Mouse (Mus musculus) ES-E14 (cell line): Measurements from ENCODE around the gene Myh10.

Experiments
- CHD2 ChIP-seq: IDR thresholded peaks from 2 replicates; pipeline ENCODE4 v1.6.1; 2014; ENCODE audit warnings: mild to moderate bottlenecking, low read depth, low read length, inconsistent platforms
- HCFC1 ChIP-seq: IDR thresholded peaks from 2 replicates; pipeline ENCODE4 v1.6.1; 2012; ENCODE audit warnings: low read length, inconsistent platforms, borderline replicate concordance; ENCODE audit not compliant: insufficient read depth
- ZC3H11A ChIP-seq: IDR thresholded peaks from 2 replicates; pipeline ENCODE4 v1.6.1; 2012; ENCODE audit warnings: low read depth, mild to moderate bottlenecking, inconsistent platforms, low read length, borderline replicate concordance
- ZNF384 ChIP-seq: IDR thresholded peaks from 2 replicates; pipeline ENCODE4 v1.6.1; 2012; ENCODE audit warnings: low read depth, low read length, inconsistent platforms

DNA sequence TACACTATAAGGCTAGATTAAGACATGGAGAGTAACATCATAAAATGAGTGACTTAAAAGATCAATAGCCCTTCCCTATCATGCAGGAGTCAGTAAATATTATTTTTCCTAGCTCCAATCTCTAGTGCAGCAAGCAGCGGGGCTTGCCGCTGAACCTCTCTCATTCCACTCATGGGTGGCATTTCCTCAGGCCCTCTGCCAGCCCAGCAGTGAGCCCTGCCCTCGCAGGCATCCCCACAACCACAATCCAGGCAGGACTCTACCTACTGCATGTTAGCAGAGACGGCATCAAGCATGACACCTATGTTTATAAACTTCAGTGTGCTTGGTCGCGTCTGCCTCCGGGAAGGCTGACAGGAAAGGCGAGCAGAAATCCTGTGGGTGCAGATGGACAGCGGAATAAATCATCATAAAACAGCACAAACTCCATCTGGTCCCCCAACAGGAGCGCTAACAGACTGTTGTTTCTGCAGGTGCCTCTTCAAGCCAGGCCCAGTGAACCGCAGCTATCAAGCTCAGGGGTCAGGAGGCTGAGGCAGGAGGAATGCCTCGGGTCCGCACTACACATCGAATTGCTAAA, 128.0 kb downstream of the Myh10 start:
- no peak for TF ChIP-seq HCFC1
- TF ChIP-seq ZC3H11A = no peak
- no peak for TF ChIP-seq CHD2
- no peak for TF ChIP-seq ZNF384
